15 mouse cellular contexts compared by ENCODE assay signal in the genomic region with DNA sequence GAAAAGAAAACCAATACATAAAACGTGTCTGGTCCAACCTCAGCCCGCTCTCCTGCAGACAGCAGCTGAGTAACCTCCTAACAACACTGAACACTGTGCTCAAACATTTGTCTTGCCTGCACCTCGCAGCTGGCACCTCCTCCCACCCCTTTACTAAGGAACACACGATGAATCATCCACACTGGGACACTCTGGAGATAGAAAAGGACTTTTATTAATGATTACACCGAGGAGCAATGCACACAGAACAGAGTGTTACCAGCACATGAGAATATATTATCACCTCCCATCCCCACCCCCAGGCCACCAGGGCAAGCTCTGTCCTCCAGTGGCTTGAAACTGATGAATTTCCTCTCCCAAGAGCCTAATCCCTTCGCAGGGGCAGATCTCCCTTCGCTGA.
DNase-seq lines count a peak whose midpoint lies in the region; ATAC-seq and TF ChIP-seq lines count a peak whose summit lies in the region.
"Had no signal": no experiment of that assay in that cellular context is flagged by ENCODE, and none has a peak within 500 bp of the region (broad histone marks: within the 10 kb centered on the region; RNA-seq: fewer than 3 reads in every experiment).

No protein-coding gene starts in this region.

- H3K27ac ChIP-seq in kidney, postnatal 0 days = no peak overlapping the region
- no peak overlapping the region for H3K27ac ChIP-seq in limb, embryonic 10.5 days
- H3K27ac ChIP-seq in midbrain, postnatal 0 days (ENCODE audit: low read depth, low read length) = no peak overlapping the region
- H3K27ac ChIP-seq: embryonic facial prominence, embryonic 12.5 days; forebrain, embryonic 13.5 days; hindbrain, embryonic 10.5 days; limb, embryonic 12.5 days; lung, embryonic 15.5 days had no signal

- H3K36me3 ChIP-seq in kidney, postnatal 0 days (ENCODE audit: insufficient read depth, low read length) = no peaks in the 10 kb centered on the region
- H3K36me3 ChIP-seq in limb, embryonic 10.5 days = no peaks in the 10 kb centered on the region
- no peaks in the 10 kb centered on the region for H3K36me3 ChIP-seq in midbrain, postnatal 0 days (ENCODE audit: insufficient read depth, low read length)
- H3K36me3 ChIP-seq: embryonic facial prominence, embryonic 12.5 days; hindbrain, embryonic 10.5 days; limb, embryonic 12.5 days; lung, embryonic 15.5 days had no signal

- POLR2A ChIA-PET in Patski (lab: Charles Lee) = no interaction called here

- no peaks in the 10 kb centered on the region for H3K9me3 ChIP-seq in kidney, postnatal 0 days (replicated peaks; ENCODE audit: low read length)
- no peaks in the 10 kb centered on the region for H3K9me3 ChIP-seq in limb, embryonic 10.5 days (replicated peaks)
- H3K9me3 ChIP-seq in midbrain, postnatal 0 days (ENCODE audit: low read length) = no peaks in the 10 kb centered on the region
- H3K9me3 ChIP-seq: embryonic facial prominence, embryonic 12.5 days; forebrain, embryonic 13.5 days; hindbrain, embryonic 10.5 days; limb, embryonic 12.5 days; lung, embryonic 15.5 days had no signal

- no peaks in the 10 kb centered on the region for H3K27me3 ChIP-seq in kidney, postnatal 0 days (ENCODE audit: insufficient read depth, low read length)
- no peaks in the 10 kb centered on the region for H3K27me3 ChIP-seq in Patski
- H3K27me3 ChIP-seq in limb, embryonic 10.5 days (ENCODE audit: low read depth, poor library complexity, severe bottlenecking) = no peaks in the 10 kb centered on the region
- no peaks in the 10 kb centered on the region for H3K27me3 ChIP-seq in midbrain, postnatal 0 days (ENCODE audit: insufficient read depth, low read length)
- H3K27me3 ChIP-seq: embryonic facial prominence, embryonic 12.5 days; forebrain, embryonic 13.5 days; limb, embryonic 12.5 days; lung, embryonic 15.5 days had no signal

- H3K4me2 ChIP-seq in kidney, postnatal 0 days (ENCODE audit: low read length) = no peak overlapping the region
- no peak overlapping the region for H3K4me2 ChIP-seq in midbrain, postnatal 0 days (ENCODE audit: low read depth, low read length, poor library complexity, severe bottlenecking)
- H3K4me2 ChIP-seq: embryonic facial prominence, embryonic 12.5 days; forebrain, embryonic 13.5 days; limb, embryonic 12.5 days; lung, embryonic 15.5 days; midbrain, embryonic 11.5 days had no signal

- H3K4me1 ChIP-seq in kidney, postnatal 0 days (replicated peaks; ENCODE audit: insufficient read depth, low read length) = no peaks in the 10 kb centered on the region
- H3K4me1 ChIP-seq in limb, embryonic 10.5 days = no peaks in the 10 kb centered on the region
- H3K4me1 ChIP-seq in midbrain, postnatal 0 days (ENCODE audit: insufficient read depth, low read length) = no peaks in the 10 kb centered on the region
- H3K4me1 ChIP-seq: embryonic facial prominence, embryonic 12.5 days; forebrain, embryonic 13.5 days; hindbrain, embryonic 10.5 days; limb, embryonic 12.5 days; lung, embryonic 15.5 days had no signal

- no peak overlapping the region for H3K4me3 ChIP-seq in kidney, postnatal 0 days (replicated peaks; ENCODE audit: low read depth, low read length)
- H3K4me3 ChIP-seq in limb, embryonic 10.5 days = no peak overlapping the region
- no peak overlapping the region for H3K4me3 ChIP-seq in midbrain, postnatal 0 days (ENCODE audit: low read depth, low read length)
- H3K4me3 ChIP-seq: embryonic facial prominence, embryonic 12.5 days; forebrain, embryonic 13.5 days; hindbrain, embryonic 10.5 days; limb, embryonic 12.5 days; lung, embryonic 15.5 days had no signal

- CTCF ChIA-PET in Patski (lab: Charles Lee) = no interaction called here

- DNase-seq in kidney, postnatal 0 days (ENCODE audit: low spot score) = peak; percentile 16
- no peak for DNase-seq in kidney, adult 11 months
- DNase-seq in Patski (ENCODE audit: low read depth, low spot score) = no peak
- peak; percentile 25 to 41 for DNase-seq in frontal cortex, postnatal 25 days (ENCODE audit: low spot score in 2 of 2)
- peak; percentile 30 to 80 for DNase-seq in left cerebral cortex, adult 8-10 months (ENCODE audit: low spot score in 2 of 2)
- no peak for DNase-seq in limb, embryonic 10.5 days (ENCODE audit: low spot score)
- no peak for DNase-seq in midbrain, postnatal 0 days (ENCODE audit: low spot score)
- DNase-seq in retina, embryonic 14.5 days (ENCODE audit: low spot score) = no peak
- DNase-seq: cerebellum, adult 9-11 months had no signal

- no peak overlapping the region for H3K9ac ChIP-seq in kidney, postnatal 0 days (ENCODE audit: low read depth, low read length)
- H3K9ac ChIP-seq in midbrain, postnatal 0 days (replicated peaks; ENCODE audit: low read length, poor library complexity, severe bottlenecking) = no peak overlapping the region
- H3K9ac ChIP-seq: embryonic facial prominence, embryonic 12.5 days; forebrain, embryonic 13.5 days; limb, embryonic 12.5 days; lung, embryonic 15.5 days had no signal

- TF ChIP-seq CTCF in kidney, postnatal 0 days (IDR thresholded peaks at IDR 0.05; ENCODE audit: low read depth) = no peak
- no peak for TF ChIP-seq CTCF in Patski (IDR thresholded peaks at IDR 0.05)
- no peak for TF ChIP-seq CTCF in midbrain, postnatal 0 days (IDR thresholded peaks at IDR 0.05)

- peak; percentile 54; the same call in 1 of the 2 replicates for ATAC-seq in kidney, postnatal 0 days (replicated peaks; ENCODE audit: low FRiP score, low read depth)
- ATAC-seq in Patski = peak; percentile 86
- no peak for ATAC-seq in midbrain, postnatal 0 days (ENCODE audit: low FRiP score)
- ATAC-seq: forebrain, embryonic 13.5 days had no signal

- in situ Hi-C loops in Patski (cut with MboI; ENCODE audit: low pct_unique_long_range_greater_than_20kb) = no loop called here

- WGBS in kidney, postnatal 0 days = 30% methylated on average over 7 of the region's 7 CpGs
- 68% methylated on average over 7 of the region's 7 CpGs for WGBS in limb, embryonic 10.5 days
- WGBS in midbrain, postnatal 0 days = 75% methylated on average over 7 of the region's 7 CpGs

Comparison
In these comparisons a context has a peak if more than half of its experiments do, and no peak if none do; other contexts are left out.
1. DNase-seq: peak in kidney, postnatal 0 days (single experiment), frontal cortex, postnatal 25 days (2 of 2) and left cerebral cortex, adult 8-10 months (2 of 2); none in kidney, adult 11 months (single experiment), Patski (single experiment), limb, embryonic 10.5 days (single experiment), midbrain, postnatal 0 days (single experiment) and retina, embryonic 14.5 days (single experiment).